Mouse (Mus musculus) MEL (cell line): Measurements from ENCODE around the gene Fhit. TPM values are rescaled to one million over a fixed set of nuclear protein-coding genes. Genes with fewer than 3 reads are reported as not detected.

ENCODE experiments used
- DNase-seq: peaks from one replicate; pipeline ENCODE4 v3.0.0; 2011; ENCODE audit warnings: low read depth, low spot score
- H3K27ac ChIP-seq: 2 replicates; pipeline ENCODE4 v1.5.1; 2012; ENCODE audit warnings: low read depth, mild to moderate bottlenecking, control low read depth, low read length, moderate library complexity; ENCODE audit not compliant: control insufficient read depth
- H3K27me3 ChIP-seq, 2 experiments: fragments of 150-350 bp in 1 of 2; sonication (generic) in 1 of 2; 2 replicates each; pipeline ENCODE4 v1.6.1; 2012; ENCODE audit warnings: low read length in 2 of 2, mild to moderate bottlenecking in 2 of 2, improper control_type of control experiment in 1 of 2, moderate library complexity in 1 of 2; ENCODE audit not compliant: insufficient read depth in 2 of 2, control insufficient read depth in 1 of 2
- H3K36me3 ChIP-seq, 2 experiments: 2 replicates each; pipeline ENCODE4 v1.6.1; 2012 to 2014; ENCODE audit warnings: low read length in 2 of 2, improper control_type of control experiment in 1 of 2, inconsistent platforms in 1 of 2, mild to moderate bottlenecking in 1 of 2; ENCODE audit not compliant: insufficient read depth in 2 of 2, control insufficient read depth in 1 of 2
- H3K4me1 ChIP-seq, 2 experiments: fragments of 150-350 bp in 1 of 2; sonication (generic) in 1 of 2; 2 replicates each; pipeline ENCODE4 v1.6.1; 2012; ENCODE audit warnings: low read length in 2 of 2, improper control_type of control experiment in 1 of 2, mild to moderate bottlenecking in 1 of 2; ENCODE audit not compliant: insufficient read depth in 2 of 2, control insufficient read depth in 1 of 2
- H3K4me3 ChIP-seq, 2 experiments: fragments of 150-350 bp in 1 of 2; sonication (generic) in 1 of 2; 2 replicates each; pipeline ENCODE4 v1.5.1; 2012; ENCODE audit warnings: low read depth in 2 of 2, low read length in 2 of 2, mild to moderate bottlenecking in 2 of 2, moderate library complexity in 2 of 2, control low read depth in 1 of 2, improper control_type of control experiment in 1 of 2; ENCODE audit not compliant: control insufficient read depth in 1 of 2, insufficient read depth in 1 of 2
- H3K79me2 ChIP-seq: 2 replicates; pipeline ENCODE4 v1.6.1; 2012; ENCODE audit warnings: mild to moderate bottlenecking, low read length, moderate library complexity; ENCODE audit not compliant: control insufficient read depth, poor library complexity, insufficient read depth
- H3K9ac ChIP-seq: 2 replicates; pipeline ENCODE4 v1.6.1; 2012; ENCODE audit warnings: low read depth, mild to moderate bottlenecking, control low read depth, low read length, moderate library complexity; ENCODE audit not compliant: control insufficient read depth, poor library complexity, severe bottlenecking
- H3K9me3 ChIP-seq: fragments of 150-350 bp; sonication (generic); replicated peaks from 2 replicates; pipeline ENCODE4 v1.6.1; 2012; ENCODE audit warnings: mild to moderate bottlenecking, low read length, improper control_type of control experiment, moderate library complexity; ENCODE audit not compliant: insufficient read depth
- CHD1 ChIP-seq: IDR thresholded peaks from 2 replicates; pipeline ENCODE4 v1.6.1; 2012; ENCODE audit warnings: low read depth, mild to moderate bottlenecking, inconsistent platforms, low read length, improper control_type of control experiment
- CTCF ChIP-seq, 3 experiments: IDR thresholded peaks in 2 of 3; conservative IDR thresholded peaks in 1 of 3; 2 replicates each; pipeline ENCODE4 v1.5.1; 2011 to 2012; ENCODE audit warnings: low read length in 3 of 3, low read depth in 2 of 3, mild to moderate bottlenecking in 2 of 3, improper control_type of control experiment in 1 of 3, inconsistent platforms in 1 of 3, mixed read lengths in 1 of 3, moderate library complexity in 1 of 3; ENCODE audit not compliant: control insufficient read depth in 1 of 3, insufficient read depth in 1 of 3, poor library complexity in 1 of 3, severe bottlenecking in 1 of 3
- E2F4 ChIP-seq: IDR thresholded peaks from 2 replicates; pipeline ENCODE4 v1.6.1; 2011; ENCODE audit warnings: low read depth, low read length, improper control_type of control experiment, borderline replicate concordance
- ELF1 ChIP-seq: IDR thresholded peaks from 2 replicates; pipeline ENCODE4 v1.6.1; 2014; ENCODE audit warnings: low read depth, mild to moderate bottlenecking, inconsistent platforms, low read length, improper control_type of control experiment, moderate library complexity
- EP300 ChIP-seq, 2 experiments: IDR thresholded peaks; 2 replicates each; pipeline ENCODE4 v1.6.1; 2011; ENCODE audit warnings: improper control_type of control experiment in 2 of 2, low read length in 2 of 2, low read depth in 1 of 2, mild to moderate bottlenecking in 1 of 2
- ETS1 ChIP-seq: IDR thresholded peaks from 2 replicates; pipeline ENCODE4 v1.6.1; 2012; ENCODE audit warnings: low read depth, mild to moderate bottlenecking, inconsistent platforms, low read length, improper control_type of control experiment, moderate library complexity
- GATA1 ChIP-seq: IDR thresholded peaks from 2 replicates; pipeline ENCODE4 v1.6.1; 2011; ENCODE audit warnings: low read depth, low read length, improper control_type of control experiment
- JUND ChIP-seq: IDR thresholded peaks from 2 replicates; pipeline ENCODE4 v1.6.1; 2011; ENCODE audit warnings: low read depth, mild to moderate bottlenecking, improper control_type of control experiment, low read length
- KAT2A ChIP-seq: conservative IDR thresholded peaks from 2 replicates; pipeline ENCODE4 v1.6.1; 2012; ENCODE audit warnings: low read depth, low read length, improper control_type of control experiment, inconsistent platforms
- MEF2A ChIP-seq: IDR thresholded peaks from 2 replicates; pipeline ENCODE4 v1.6.1; 2014; ENCODE audit warnings: low read depth, mild to moderate bottlenecking, inconsistent platforms, low read length, improper control_type of control experiment; ENCODE audit not compliant: poor library complexity, insufficient replicate concordance, severe bottlenecking; ENCODE audit errors: extremely low read depth
- MYC ChIP-seq: IDR thresholded peaks from 2 replicates; pipeline ENCODE4 v1.6.1; 2011; ENCODE audit warnings: low read depth, mild to moderate bottlenecking, low read length, improper control_type of control experiment, moderate library complexity
- NELFE ChIP-seq: IDR thresholded peaks from 2 replicates; pipeline ENCODE4 v1.6.1; 2011; ENCODE audit warnings: low read depth, low read length, improper control_type of control experiment
- NRF1 ChIP-seq: IDR thresholded peaks from 2 replicates; pipeline ENCODE4 v1.6.1; 2014; ENCODE audit warnings: low read depth, mild to moderate bottlenecking, inconsistent platforms, low read length, improper control_type of control experiment, moderate library complexity; ENCODE audit not compliant: poor library complexity, insufficient read depth, severe bottlenecking
- RCOR1 ChIP-seq: IDR thresholded peaks from 2 replicates; pipeline ENCODE4 v1.6.1; 2012; ENCODE audit warnings: low read depth, mild to moderate bottlenecking, inconsistent platforms, low read length, improper control_type of control experiment
- SMC3 ChIP-seq: IDR thresholded peaks from 2 replicates; pipeline ENCODE4 v1.6.1; 2011; ENCODE audit warnings: low read depth, low read length, improper control_type of control experiment
- TAL1 ChIP-seq: IDR thresholded peaks from 2 replicates; pipeline ENCODE4 v1.6.1; 2012; ENCODE audit warnings: mild to moderate bottlenecking, inconsistent platforms, low read length, moderate library complexity, mixed read lengths
- TCF12 ChIP-seq: IDR thresholded peaks from 2 replicates; pipeline ENCODE4 v1.6.1; 2014; ENCODE audit warnings: low read depth, mild to moderate bottlenecking, inconsistent platforms, low read length, improper control_type of control experiment, moderate library complexity
- UBTF ChIP-seq: IDR thresholded peaks from 2 replicates; pipeline ENCODE4 v1.6.1; 2012; ENCODE audit warnings: low read depth, mild to moderate bottlenecking, inconsistent platforms, low read length, improper control_type of control experiment, moderate library complexity, borderline replicate concordance; ENCODE audit not compliant: insufficient read depth
- USF1 ChIP-seq: IDR thresholded peaks from 2 replicates; pipeline ENCODE4 v1.6.1; 2014; ENCODE audit warnings: low read depth, mild to moderate bottlenecking, inconsistent platforms, low read length, improper control_type of control experiment, moderate library complexity
- ZC3H11A ChIP-seq: IDR thresholded peaks from 2 replicates; pipeline ENCODE4 v1.6.1; 2012; ENCODE audit warnings: low read depth, mild to moderate bottlenecking, inconsistent platforms, low read length, improper control_type of control experiment
- ZKSCAN1 ChIP-seq: IDR thresholded peaks from 2 replicates; pipeline ENCODE4 v1.6.1; 2012; ENCODE audit warnings: low read depth, mild to moderate bottlenecking, inconsistent platforms, low read length, improper control_type of control experiment, moderate library complexity
- ZMIZ1 ChIP-seq: IDR thresholded peaks from 2 replicates; pipeline ENCODE4 v1.6.1; 2012; ENCODE audit warnings: low read depth, mild to moderate bottlenecking, inconsistent platforms, low read length, improper control_type of control experiment, moderate library complexity
- ZNF384 ChIP-seq: IDR thresholded peaks from 2 replicates; pipeline ENCODE4 v1.6.1; 2012; ENCODE audit warnings: low read depth, mild to moderate bottlenecking, inconsistent platforms, low read length, improper control_type of control experiment
- polyA plus RNA-seq, 2 experiments: library from polyadenylated mRNA; stranded (reverse) in 1 of 2; unstranded in 1 of 2; fragments of >175 nt in 1 of 2; fragments of >200 nt in 1 of 2; gene quantifications; 2 replicates each; pipeline versions ENCODE4 v1.2.1 to v1.2.4; 2012; ENCODE audit warnings: low replicate concordance in 2 of 2, low read depth in 1 of 2; ENCODE audit not compliant: insufficient read length in 2 of 2, insufficient read depth in 1 of 2, missing spikeins in 1 of 2
- total RNA-seq: library from RNA; depleted of rRNA; stranded (reverse); fragments of 300-350 nt; gene quantifications from 2 replicates; pipeline ENCODE4 v1.2.3, GENCODE M21; 2012

The Fhit gene
- total and polyA plus RNA-seq, 3 experiments: 0.77 to 1.3 TPM; not detected in 1

DNA sequence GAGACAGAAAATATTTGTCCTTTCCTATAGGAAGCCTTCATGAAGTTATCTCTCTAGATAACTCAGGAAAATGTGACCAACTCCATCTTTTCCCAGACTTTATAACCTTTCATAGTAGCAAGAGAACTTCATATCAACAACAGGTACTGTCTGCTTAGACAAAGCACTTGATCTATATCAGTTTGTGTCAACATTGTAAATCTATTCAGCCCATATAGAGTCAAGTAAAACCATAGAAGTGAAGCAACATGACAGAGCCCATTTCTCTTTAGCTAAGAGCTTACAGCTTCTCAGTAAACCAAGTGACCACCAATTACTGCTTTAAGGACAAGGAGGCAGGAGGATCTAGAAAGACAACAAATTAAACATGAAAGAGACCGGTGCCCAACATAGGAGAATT lies 725.6 kb downstream of the Fhit start:
- H3K79me2 ChIP-seq: no peaks in the 10 kb centered on the region
- no peaks in the 10 kb centered on the region for H3K27me3 ChIP-seq
- H3K36me3 ChIP-seq: peaks cover 0 to 32% of the 10 kb centered on the region in 2 experiments; a peak in 2 of 4 replicates
- no peak overlapping the region for H3K9ac ChIP-seq
- H3K27ac ChIP-seq: no peak overlapping the region
- DNase-seq: no peak
- TF ChIP-seq MYC (no peak), ZMIZ1 (no peak), CHD1 (no peak), NELFE (no peak)
- peaks cover 7 to 20% of the 10 kb centered on the region in 2 experiments for H3K4me1 ChIP-seq
- no peaks in the 10 kb centered on the region for H3K9me3 ChIP-seq
- no peak overlapping the region for H3K4me3 ChIP-seq

DNA sequence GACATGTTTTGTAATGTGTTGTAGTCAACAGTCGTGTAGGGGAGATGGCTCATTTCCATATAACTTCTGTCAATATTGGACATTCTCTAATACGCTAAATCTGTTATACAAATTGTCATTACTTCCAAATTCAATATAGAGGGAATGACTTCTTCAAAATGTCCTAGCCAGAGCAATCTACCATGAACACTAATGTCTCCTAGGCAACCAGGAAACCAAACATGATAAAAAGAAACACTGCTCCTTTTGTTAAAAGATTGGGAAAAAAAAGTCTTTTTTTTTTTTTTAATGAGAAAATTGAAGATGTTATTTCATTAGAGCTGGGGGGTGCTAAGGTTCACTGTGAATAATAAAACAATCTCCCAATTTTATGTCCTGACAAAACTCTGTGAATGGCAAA lies 729.3 kb downstream of the Fhit start:
- no peak overlapping the region for H3K27ac ChIP-seq
- TF ChIP-seq ZNF384 (peak; percentile 89), TCF12 (peak; percentile 51; the same call in 1 of the 2 replicates), ZKSCAN1 (no peak), KAT2A (no peak), ETS1 (0 out of 2 replicates have a peak, but pooled peaks have one; percentile 8), EP300 (IDR thresholded peaks at IDR 0.05; ENCODE audit: low read depth in 1 of 2, low read length in 2 of 2) (peak; percentile 60 to 73; a peak in 3 of 4 replicates), UBTF (no peak), GATA1 (peak; percentile 72)
- no peak overlapping the region for H3K9ac ChIP-seq

DNA sequence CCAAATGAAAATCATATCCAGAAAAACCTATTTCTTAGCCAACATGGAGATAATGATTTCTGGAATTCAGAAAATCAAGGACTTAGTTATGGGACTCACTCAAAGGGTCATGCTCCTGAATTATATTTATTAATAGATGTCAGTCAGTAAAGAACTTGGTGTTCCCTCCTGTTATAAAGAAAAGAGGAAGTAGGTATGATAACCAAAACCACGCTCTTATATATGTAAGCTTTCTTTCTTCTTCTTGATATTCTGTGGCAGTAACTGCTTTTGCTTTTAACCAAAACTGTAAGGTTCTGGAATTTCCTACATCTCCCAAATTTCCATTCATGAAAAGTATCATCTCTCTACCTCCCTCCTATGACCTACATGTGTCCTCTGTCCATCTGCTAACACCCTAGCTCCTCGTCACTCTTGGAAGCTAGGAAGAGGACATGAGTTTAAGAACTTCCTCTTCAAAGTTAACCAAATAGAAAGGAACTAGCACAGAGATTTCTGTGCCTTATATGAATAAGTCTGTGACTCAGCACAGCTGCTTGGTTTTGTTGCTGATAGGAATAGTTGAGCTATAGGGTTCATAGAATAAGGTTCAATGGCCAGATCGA lies 731.3 kb downstream of the Fhit start:
- peaks cover 0 to 33% of the 10 kb centered on the region in 2 experiments; a peak in 2 of 4 replicates for H3K36me3 ChIP-seq
- peak overlapping the region; percentile 29 to 30; a peak in 3 of 4 replicates for H3K4me3 ChIP-seq
- no peaks in the 10 kb centered on the region for H3K9me3 ChIP-seq
- peak overlapping the region; percentile 52 for H3K9ac ChIP-seq
- peaks cover 6 to 15% of the 10 kb centered on the region in 2 experiments for H3K4me1 ChIP-seq
- H3K27me3 ChIP-seq: no peaks in the 10 kb centered on the region
- peak; percentile 88 for DNase-seq
- H3K27ac ChIP-seq: peak overlapping the region; percentile 96
- H3K79me2 ChIP-seq: no peaks in the 10 kb centered on the region
- TF ChIP-seq EP300 (IDR thresholded peaks at IDR 0.05; ENCODE audit: low read depth in 1 of 2, low read length in 2 of 2) (peak; percentile 34 to 56; a peak in 3 of 4 replicates), ZKSCAN1 (no peak), MEF2A (no peak), RCOR1 (peak; percentile 74), TAL1 (peak; percentile 49), JUND (no peak), SMC3 (no peak), ELF1 (no peak), ETS1 (peak; percentile 46), NRF1 (no peak), E2F4 (no peak), MYC (peak; percentile 72; the same call in 1 of the 2 replicates), USF1 (no peak), GATA1 (0 out of 2 replicates have a peak, but pooled peaks have one; percentile 28), ZNF384 (no peak), ZC3H11A (no peak), CTCF (IDR thresholded peaks at IDR 0.05 in 2 of 3, conservative IDR thresholded peaks at IDR 0.05 in 1 of 3; ENCODE audit: control insufficient read depth in 1 of 3, insufficient read depth in 1 of 3, low read depth in 2 of 3, low read length in 3 of 3, poor library complexity in 1 of 3, severe bottlenecking in 1 of 3) (no peak)

More for the DNA sequence above, 729.3 kb downstream of the Fhit start:
- Histone ChIP-seq H3K4me1 (peaks cover 6 to 15% of the 10 kb centered on the region in 2 experiments), H3K9me3 (no peaks in the 10 kb centered on the region), H3K27me3 (no peaks in the 10 kb centered on the region), H3K4me3 (no peak overlapping the region), H3K36me3 (peaks cover 0 to 33% of the 10 kb centered on the region in 2 experiments; a peak in 2 of 4 replicates), H3K79me2 (no peaks in the 10 kb centered on the region)
- peak; percentile 53 for DNase-seq
